Mouse (Mus musculus): Measurements from ENCODE around the gene Tigit. TPM values are rescaled to one million over a fixed set of nuclear protein-coding genes. Genes with fewer than 3 reads are reported as not detected.

The Tigit gene
- polyA plus RNA-seq (2014; fragmentation: Nextera tagmentation; extraction: Ambion mirVana) = not detected in 2 replicates

- no peak within 1 kb of the TSS for H3K9ac ChIP-seq (ENCODE audit: low read depth, low read length)
- no peak for ATAC-seq (replicated peaks; ENCODE audit: low FRiP score)
- no peaks in the 10 kb centered on the region for H3K27me3 ChIP-seq (replicated peaks; ENCODE audit: control insufficient read depth, insufficient read depth, low read length)
Observed at GRCm38 (mm10) chr16:43663978-43664579, at the start of gene Tigit. TSS of gene Tigit (minus strand) at chr16:43664146.

DNA sequence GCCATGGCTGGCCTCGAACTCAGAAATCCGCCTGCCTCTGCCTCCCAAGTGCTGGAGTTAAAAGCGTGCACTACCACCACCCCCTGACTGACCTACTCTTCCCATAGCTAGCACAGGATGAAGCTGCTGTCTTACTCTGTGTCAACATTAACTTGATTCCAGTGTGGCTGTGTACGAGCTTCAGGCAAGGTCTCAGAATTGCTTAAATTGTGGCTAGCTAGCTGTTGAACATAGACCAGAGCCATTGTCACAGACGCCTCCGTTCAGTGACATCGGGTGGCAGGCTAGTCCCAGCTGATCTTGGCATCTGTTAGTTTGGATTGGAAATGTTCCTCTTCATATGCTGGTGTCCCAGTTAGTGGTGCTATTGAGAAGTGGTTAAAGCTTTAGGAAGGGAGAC, 47.4 kb upstream of the Tigit start:
- Histone ChIP-seq H3K4me3 (ENCODE audit: low read depth, low read length) (no peak overlapping the region), H3K4me2 (no peak overlapping the region), H3K9me3 (ENCODE audit: control insufficient read depth, low read length) (no peaks in the 10 kb centered on the region), H3K27ac (ENCODE audit: low read depth, low read length) (no peak overlapping the region), H3K4me1 (replicated peaks; ENCODE audit: control insufficient read depth, insufficient read depth, low read length) (no peaks in the 10 kb centered on the region), H3K27me3 (replicated peaks; ENCODE audit: control insufficient read depth, insufficient read depth, low read length) (no peaks in the 10 kb centered on the region), H3K9ac (ENCODE audit: low read depth, low read length) (no peak overlapping the region), H3K36me3 (ENCODE audit: control insufficient read depth, insufficient read depth, low read length) (no peaks in the 10 kb centered on the region)
- 91% methylated on average over 7 of the region's 7 CpGs for WGBS
- DNase-seq (ENCODE audit: low spot score) (no peak), ATAC-seq (replicated peaks; ENCODE audit: low FRiP score) (no peak)

More at GRCm38 (mm10) chr16:43663978-43664579, at the start of gene Tigit:
- H3K4me2 ChIP-seq = no peak within 1 kb of the TSS
- no peak within 1 kb of the TSS for H3K27ac ChIP-seq (ENCODE audit: low read depth, low read length)
- H3K4me3 ChIP-seq (ENCODE audit: low read depth, low read length) = no peak within 1 kb of the TSS
- WGBS = 65% methylated on average over 7 of the region's 7 CpGs
- DNase-seq (ENCODE audit: low spot score) = no peak
- no peaks in the 10 kb centered on the region for H3K4me1 ChIP-seq (replicated peaks; ENCODE audit: control insufficient read depth, insufficient read depth, low read length)
- H3K9me3 ChIP-seq (ENCODE audit: control insufficient read depth, low read length) = no peaks in the 10 kb centered on the region
- no peaks in the 10 kb centered on the region for H3K36me3 ChIP-seq (ENCODE audit: control insufficient read depth, insufficient read depth, low read length)

DNA sequence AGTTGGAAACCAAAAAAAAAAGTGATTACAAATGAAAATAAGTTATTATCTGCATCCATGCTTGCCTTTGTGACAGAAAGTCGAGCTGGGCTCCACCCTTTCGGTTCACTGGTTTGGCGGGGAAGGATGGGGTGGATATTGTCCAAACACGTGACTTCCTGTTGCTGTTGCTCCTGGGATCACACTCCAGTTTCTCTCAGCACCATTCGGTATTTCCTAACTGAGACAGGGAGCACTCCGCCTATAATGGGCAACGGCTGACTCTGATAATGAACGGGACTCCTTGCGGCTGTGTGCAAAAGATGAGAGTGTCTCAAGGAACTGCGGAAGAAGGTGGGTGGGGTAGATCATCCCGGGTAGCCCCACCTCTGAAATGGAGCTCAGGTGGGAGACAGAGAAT, 46.7 kb upstream of the Tigit start:
- no peak for DNase-seq (ENCODE audit: low spot score)
- Histone ChIP-seq H3K27me3 (replicated peaks; ENCODE audit: control insufficient read depth, insufficient read depth, low read length) (no peaks in the 10 kb centered on the region), H3K9ac (ENCODE audit: low read depth, low read length) (no peak overlapping the region), H3K27ac (ENCODE audit: low read depth, low read length) (no peak overlapping the region), H3K4me2 (no peak overlapping the region), H3K4me1 (replicated peaks; ENCODE audit: control insufficient read depth, insufficient read depth, low read length) (no peaks in the 10 kb centered on the region), H3K9me3 (ENCODE audit: control insufficient read depth, low read length) (no peaks in the 10 kb centered on the region), H3K4me3 (ENCODE audit: low read depth, low read length) (no peak overlapping the region), H3K36me3 (ENCODE audit: control insufficient read depth, insufficient read depth, low read length) (no peaks in the 10 kb centered on the region)
- 79% methylated on average over 11 of the region's 11 CpGs for WGBS
- ATAC-seq (replicated peaks; ENCODE audit: low FRiP score) = no peak

DNA sequence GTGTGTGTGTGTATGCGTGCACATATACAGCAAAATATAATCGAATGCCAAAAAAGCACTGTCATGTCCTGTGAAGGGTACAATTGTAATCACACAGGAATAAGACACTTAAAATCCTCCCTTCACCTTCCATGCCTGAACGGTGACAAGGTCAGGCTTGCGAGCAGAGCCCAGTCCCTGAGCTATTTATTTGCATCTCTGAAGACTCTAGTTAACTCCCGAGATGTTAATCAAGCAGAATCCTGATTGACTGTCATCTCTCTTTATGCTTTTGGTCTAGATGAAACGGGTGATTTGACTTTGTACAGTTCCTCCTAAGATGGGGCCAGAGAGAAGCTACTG, 46.2 kb upstream of the Tigit start:
- no peak overlapping the region for H3K27ac ChIP-seq (ENCODE audit: low read depth, low read length)
- H3K4me2 ChIP-seq = no peak overlapping the region
- no peak for DNase-seq (ENCODE audit: low spot score)
- no peak overlapping the region for H3K4me3 ChIP-seq (ENCODE audit: low read depth, low read length)
- H3K36me3 ChIP-seq (ENCODE audit: control insufficient read depth, insufficient read depth, low read length) = no peaks in the 10 kb centered on the region
- ATAC-seq (replicated peaks; ENCODE audit: low FRiP score) = no peak
- H3K9ac ChIP-seq (ENCODE audit: low read depth, low read length) = no peak overlapping the region
- no peaks in the 10 kb centered on the region for H3K4me1 ChIP-seq (replicated peaks; ENCODE audit: control insufficient read depth, insufficient read depth, low read length)
- H3K9me3 ChIP-seq (ENCODE audit: control insufficient read depth, low read length) = no peaks in the 10 kb centered on the region
- 61% methylated on average over 6 of the region's 6 CpGs for WGBS
- H3K27me3 ChIP-seq (replicated peaks; ENCODE audit: control insufficient read depth, insufficient read depth, low read length) = no peaks in the 10 kb centered on the region

DNA sequence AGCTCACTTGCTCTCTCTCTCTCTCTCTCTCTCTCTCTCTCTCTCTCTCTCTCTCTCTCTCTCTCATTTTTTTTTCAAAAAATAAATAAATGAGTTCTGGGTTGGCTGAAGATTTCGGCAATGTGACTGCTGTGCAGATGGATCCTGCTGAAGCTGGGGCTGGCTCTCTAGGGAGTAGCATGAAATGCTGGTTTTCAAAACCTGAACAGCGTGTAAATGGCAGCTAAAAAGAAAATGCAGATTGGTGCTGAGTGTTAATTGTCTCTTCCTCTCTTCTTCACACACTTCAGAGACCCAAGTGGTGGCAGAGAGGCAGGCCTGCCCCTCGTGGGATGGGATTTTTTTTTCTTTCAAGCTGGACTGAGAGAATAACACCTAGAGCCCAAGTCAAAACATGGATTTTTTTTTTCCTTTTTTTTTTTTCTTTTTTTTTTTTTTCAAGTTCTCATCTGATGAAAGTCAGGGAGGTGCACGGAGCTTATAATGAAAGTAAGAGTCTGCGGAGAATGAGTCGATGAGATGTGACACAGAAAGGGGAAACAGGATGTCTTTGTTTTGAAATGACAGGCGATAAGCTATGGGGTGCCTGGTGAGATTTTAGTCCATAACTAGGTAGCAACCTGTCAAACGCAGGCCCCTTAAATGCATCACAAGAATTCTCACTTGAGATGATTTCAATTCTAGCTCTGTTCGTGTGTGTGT, 45.6 kb upstream of the Tigit start:
- no peak overlapping the region for H3K4me3 ChIP-seq (ENCODE audit: low read depth, low read length)
- WGBS = 50% methylated on average over 9 of the region's 9 CpGs
- no peaks in the 10 kb centered on the region for H3K27me3 ChIP-seq (replicated peaks; ENCODE audit: control insufficient read depth, insufficient read depth, low read length)
- no peak overlapping the region for H3K9ac ChIP-seq (ENCODE audit: low read depth, low read length)
- H3K27ac ChIP-seq (ENCODE audit: low read depth, low read length) = no peak overlapping the region
- no peak overlapping the region for H3K4me2 ChIP-seq
- ATAC-seq (replicated peaks; ENCODE audit: low FRiP score) (no peak), DNase-seq (ENCODE audit: low spot score) (no peak)
- H3K36me3 ChIP-seq (ENCODE audit: control insufficient read depth, insufficient read depth, low read length) = no peaks in the 10 kb centered on the region
- no peaks in the 10 kb centered on the region for H3K4me1 ChIP-seq (replicated peaks; ENCODE audit: control insufficient read depth, insufficient read depth, low read length)
- no peaks in the 10 kb centered on the region for H3K9me3 ChIP-seq (ENCODE audit: control insufficient read depth, low read length)

DNA sequence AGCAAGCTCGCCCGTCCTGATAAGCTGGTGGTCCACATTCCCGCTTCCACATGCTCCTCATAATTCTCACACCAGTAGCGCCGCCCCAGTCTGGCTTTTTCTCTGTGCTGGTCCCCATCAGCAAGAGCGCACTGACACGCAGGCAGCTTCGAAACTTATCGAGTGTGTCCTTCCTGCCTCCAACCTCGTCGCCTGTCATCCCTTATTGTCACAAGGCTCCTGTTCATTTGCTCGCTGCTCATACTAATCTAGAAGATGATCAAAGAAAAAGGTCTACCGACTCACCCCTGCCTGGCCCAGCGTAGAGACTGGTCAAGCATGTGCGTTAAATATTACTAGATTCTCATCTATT, 45.1 kb upstream of the Tigit start:
- Histone ChIP-seq H3K36me3 (ENCODE audit: control insufficient read depth, insufficient read depth, low read length) (no peaks in the 10 kb centered on the region), H3K4me3 (ENCODE audit: low read depth, low read length) (no peak overlapping the region), H3K4me2 (no peak overlapping the region), H3K27me3 (replicated peaks; ENCODE audit: control insufficient read depth, insufficient read depth, low read length) (no peaks in the 10 kb centered on the region), H3K9me3 (ENCODE audit: control insufficient read depth, low read length) (no peaks in the 10 kb centered on the region), H3K9ac (ENCODE audit: low read depth, low read length) (no peak overlapping the region), H3K4me1 (replicated peaks; ENCODE audit: control insufficient read depth, insufficient read depth, low read length) (no peaks in the 10 kb centered on the region), H3K27ac (ENCODE audit: low read depth, low read length) (no peak overlapping the region)
- no peak for DNase-seq (ENCODE audit: low spot score)
- WGBS = 60% methylated on average over 15 of the region's 15 CpGs
- ATAC-seq (replicated peaks; ENCODE audit: low FRiP score) = no peak

DNA sequence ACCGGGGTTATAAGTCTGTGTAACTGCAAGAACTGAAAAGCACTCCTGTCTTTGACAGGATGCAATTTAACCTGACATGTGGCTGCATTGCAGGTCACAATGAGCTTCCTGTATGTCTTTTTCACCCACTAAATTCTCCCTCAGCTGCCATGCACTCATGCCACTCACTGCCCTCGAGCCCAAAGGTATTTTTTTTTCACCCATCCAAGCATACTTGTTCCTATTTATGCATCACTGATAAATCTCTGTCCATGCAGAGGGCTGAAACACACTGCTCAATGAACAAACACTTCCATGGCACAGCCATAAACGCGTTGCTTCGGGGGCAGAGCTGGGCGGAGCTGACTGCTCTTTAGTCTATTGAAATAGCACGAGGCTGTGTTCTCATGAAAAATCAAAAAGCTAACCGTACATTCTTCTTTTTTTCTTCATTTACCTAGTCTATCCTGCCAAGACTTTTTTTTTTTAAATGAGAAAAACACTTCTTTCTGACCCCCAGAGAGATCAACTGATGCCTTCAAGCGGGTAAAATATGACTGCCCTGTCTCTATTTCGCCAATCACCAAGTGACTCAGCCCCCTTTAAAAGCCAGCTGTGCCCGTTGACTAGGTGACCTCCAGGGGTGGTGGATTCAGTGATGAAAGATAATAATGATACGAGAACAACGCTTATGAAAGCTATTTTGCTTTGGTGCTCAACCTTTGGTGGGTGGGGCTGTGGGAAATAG, 44.6 kb upstream of the Tigit start:
- no peak overlapping the region for H3K4me2 ChIP-seq
- 68% methylated on average over 13 of the region's 13 CpGs for WGBS
- H3K9me3 ChIP-seq (ENCODE audit: control insufficient read depth, low read length) = no peaks in the 10 kb centered on the region
- H3K4me3 ChIP-seq (ENCODE audit: low read depth, low read length) = no peak overlapping the region
- DNase-seq (ENCODE audit: low spot score) = no peak
- no peaks in the 10 kb centered on the region for H3K36me3 ChIP-seq (ENCODE audit: control insufficient read depth, insufficient read depth, low read length)
- no peak overlapping the region for H3K9ac ChIP-seq (ENCODE audit: low read depth, low read length)
- no peak for ATAC-seq (replicated peaks; ENCODE audit: low FRiP score)
- H3K4me1 ChIP-seq (replicated peaks; ENCODE audit: control insufficient read depth, insufficient read depth, low read length) = no peaks in the 10 kb centered on the region
- no peak overlapping the region for H3K27ac ChIP-seq (ENCODE audit: low read depth, low read length)
- H3K27me3 ChIP-seq (replicated peaks; ENCODE audit: control insufficient read depth, insufficient read depth, low read length) = no peaks in the 10 kb centered on the region

DNA sequence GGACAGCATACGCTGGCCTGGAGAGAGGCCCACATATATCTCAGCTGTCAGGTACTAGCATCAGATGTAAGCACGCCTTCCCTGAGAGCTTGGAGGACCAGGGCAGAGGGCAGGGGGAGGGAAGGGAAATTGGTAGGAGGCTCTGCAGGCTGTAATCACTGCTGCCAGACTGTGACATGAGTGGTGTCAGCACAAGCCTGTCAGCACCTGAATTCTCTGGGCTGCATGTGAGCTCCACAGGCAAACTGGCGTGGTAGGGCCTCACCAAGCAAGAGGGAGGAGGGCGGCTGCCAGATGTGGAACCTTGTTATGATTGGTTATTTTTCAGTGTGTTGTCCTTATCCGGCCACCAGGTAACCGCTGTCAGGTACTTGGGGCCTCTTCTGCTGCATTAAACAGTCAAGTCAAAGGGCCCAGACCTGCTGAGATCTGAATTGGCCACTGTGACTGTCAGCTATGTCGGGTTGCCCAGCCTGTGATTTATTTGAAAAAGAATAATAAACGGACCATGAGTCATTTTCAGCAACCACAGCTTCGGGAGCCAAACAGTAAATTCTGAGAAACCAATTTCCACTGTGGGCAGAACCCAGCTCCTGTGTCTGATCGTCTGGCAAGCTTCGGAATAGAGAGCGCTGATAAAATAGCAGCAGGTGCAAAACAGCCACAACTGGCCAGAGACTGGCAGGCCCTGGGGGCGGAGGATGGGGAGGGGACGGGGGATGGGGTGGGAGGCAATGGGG, 38.0 kb upstream of the Tigit start:
- H3K36me3 ChIP-seq (ENCODE audit: control insufficient read depth, insufficient read depth, low read length) = no peaks in the 10 kb centered on the region
- no peak for ATAC-seq (replicated peaks; ENCODE audit: low FRiP score)
- no peak overlapping the region for H3K27ac ChIP-seq (ENCODE audit: low read depth, low read length)
- no peaks in the 10 kb centered on the region for H3K9me3 ChIP-seq (ENCODE audit: control insufficient read depth, low read length)
- no peak overlapping the region for H3K9ac ChIP-seq (ENCODE audit: low read depth, low read length)
- no peaks in the 10 kb centered on the region for H3K27me3 ChIP-seq (replicated peaks; ENCODE audit: control insufficient read depth, insufficient read depth, low read length)
- H3K4me1 ChIP-seq (replicated peaks; ENCODE audit: control insufficient read depth, insufficient read depth, low read length) = no peaks in the 10 kb centered on the region
- H3K4me3 ChIP-seq (ENCODE audit: low read depth, low read length) = no peak overlapping the region
- DNase-seq (ENCODE audit: low spot score) = no peak
- no peak overlapping the region for H3K4me2 ChIP-seq
- 68% methylated on average over 14 of the region's 14 CpGs for WGBS

All from liver, embryonic 11.5 days (tissue).